Mouse (Mus musculus): Measurements from ENCODE around the gene Nrarp.

The Nrarp gene

DNA sequence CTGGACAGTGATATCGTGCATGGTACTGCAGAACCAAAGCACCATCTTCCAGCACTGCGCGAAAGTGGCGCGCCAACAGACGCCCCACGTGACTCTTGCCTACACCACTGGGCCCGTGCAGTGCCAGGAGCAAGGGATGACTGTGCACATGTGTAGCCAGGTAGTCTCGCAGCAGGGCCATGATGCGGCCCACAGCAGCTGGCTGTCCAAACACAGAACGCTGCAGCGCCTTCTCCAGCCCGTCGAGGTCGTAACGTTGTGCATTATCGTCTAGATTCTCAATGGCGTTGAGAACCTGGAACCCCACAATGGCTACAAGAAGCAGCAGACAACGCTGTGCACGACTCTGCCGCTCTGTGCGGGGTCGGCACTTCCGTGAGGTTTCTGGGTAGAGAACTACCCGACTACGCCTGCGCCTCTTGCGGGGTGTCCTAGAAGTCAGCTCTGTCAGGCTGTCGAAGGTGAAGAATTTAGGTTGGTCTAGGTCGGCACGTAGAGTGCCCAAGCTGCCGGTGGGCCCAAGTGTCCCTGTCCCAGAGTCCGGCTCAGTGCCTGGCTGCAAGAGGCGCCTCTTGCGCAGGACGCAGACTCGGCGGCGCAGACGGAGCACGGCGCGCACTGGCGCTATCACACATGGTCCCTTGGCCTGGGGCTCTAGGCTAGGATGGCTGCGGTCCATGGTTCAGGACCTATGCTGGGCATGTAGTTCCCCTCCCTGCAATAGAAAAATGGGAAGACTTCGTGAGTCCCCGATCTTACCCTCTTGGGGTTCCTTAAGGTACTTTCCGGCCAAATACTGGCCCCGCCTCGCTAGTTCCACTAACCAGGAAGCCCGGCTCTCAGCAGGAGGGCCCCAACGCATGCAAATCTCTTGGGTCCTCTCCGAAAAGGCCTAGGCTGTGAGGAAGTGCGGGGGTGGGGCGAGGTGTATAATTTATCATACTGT is 14.9 kb downstream of the Nrarp start:
- CTCF ChIA-PET: interaction anchor here (1.1 to 1.3 kb wide), 2 partner anchors 33 to 66 kb away, joined by 4 to 5 read pairs; no protein-coding TSS in a partner anchor

DNA sequence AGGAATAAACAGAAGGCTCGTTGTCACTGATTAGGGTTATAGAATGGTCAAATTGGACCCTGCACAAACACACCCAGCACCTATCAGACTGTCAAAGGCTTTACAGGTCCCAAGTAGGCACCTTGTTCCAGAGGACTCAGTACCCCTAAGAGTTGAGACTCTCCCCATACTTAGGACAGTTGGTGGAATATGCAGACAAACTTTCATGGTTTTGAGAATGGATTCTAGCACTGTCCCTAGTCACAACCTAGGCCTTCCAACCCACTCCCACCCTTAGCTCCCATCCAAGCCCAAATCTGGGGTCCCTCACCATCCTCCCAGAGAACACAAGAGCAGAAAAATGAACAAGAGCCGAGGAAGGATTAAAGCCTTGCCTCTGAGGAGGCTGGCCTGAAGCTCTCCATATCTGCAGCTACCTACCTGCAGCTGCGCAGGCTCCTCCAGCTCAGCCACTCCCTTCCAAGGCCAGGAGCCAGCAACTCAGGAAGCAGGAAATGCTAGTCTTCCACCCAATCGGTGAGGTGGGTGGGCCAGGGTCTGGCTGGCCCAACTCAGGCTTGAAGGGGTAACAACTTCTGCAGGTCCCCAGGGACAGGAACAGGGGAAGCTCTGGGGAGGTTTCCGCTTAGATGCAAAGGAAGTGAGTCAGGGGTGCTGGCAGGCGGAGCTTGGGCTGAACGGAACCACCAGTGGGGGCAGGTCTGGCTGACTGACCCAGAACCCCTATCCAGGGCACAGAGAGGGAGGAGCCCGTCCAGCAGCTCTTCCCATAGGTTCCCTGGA is 15.8 kb downstream of the Nrarp start, which contains the start of gene Tor4a:
Gene Tor4a, minus strand, starts transcription at position 715 of the 783 bp plus-strand sequence.
- CTCF ChIA-PET: interaction anchor here (0.5 to 1.3 kb wide), 3 partner anchors 32 to 65 kb away, joined by 4 to 11 read pairs (median 5); no protein-coding TSS in a partner anchor

DNA sequence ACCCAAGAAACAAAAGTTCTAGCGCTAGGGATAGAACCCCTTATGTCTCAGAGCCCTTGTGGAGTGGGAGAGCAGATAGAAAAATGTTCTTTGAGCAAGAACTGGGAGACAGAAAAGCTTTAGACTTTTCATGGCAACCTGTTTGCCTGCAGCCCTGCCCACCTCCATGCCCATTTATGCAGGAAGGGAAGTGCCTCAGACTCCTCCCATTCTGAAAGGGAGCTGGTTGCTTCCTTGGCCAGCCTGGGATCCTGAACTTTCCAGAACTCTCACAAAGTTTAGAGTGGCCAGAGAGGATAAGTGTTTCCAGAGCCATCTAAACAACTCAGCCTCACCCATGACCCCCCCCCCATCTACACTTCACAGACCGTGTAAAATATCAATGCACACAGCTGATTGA is 16.6 kb downstream of the Nrarp start:
- CTCF ChIA-PET: interaction anchor here (0.5 to 1.3 kb wide), 4 partner anchors 13 to 64 kb away, joined by 3 to 11 read pairs (median 4); no protein-coding TSS in a partner anchor

DNA sequence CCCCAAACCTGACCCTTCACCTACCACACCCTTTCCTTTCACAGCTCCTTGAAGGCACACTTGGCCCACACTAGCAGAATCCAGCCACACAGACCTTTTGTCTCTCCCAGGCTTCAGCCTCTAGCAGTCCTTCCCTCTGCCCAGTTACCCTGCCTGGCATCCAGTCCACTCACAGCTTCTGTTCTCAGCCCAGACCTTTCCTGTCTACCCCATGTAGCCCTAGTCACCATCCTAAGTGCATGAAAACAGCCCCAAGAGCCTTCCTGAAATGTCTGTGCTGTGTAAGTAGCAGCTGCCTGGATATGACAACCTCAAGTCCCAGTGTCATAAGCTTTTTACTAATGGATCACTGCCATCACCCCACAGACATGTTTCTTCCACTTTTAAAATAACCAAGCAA is 17.4 kb downstream of the Nrarp start:
- CTCF ChIA-PET: interaction anchor here (0.6 kb wide), 1 partner anchor 59 kb away, joined by 3 read pairs; no protein-coding TSS in a partner anchor

DNA sequence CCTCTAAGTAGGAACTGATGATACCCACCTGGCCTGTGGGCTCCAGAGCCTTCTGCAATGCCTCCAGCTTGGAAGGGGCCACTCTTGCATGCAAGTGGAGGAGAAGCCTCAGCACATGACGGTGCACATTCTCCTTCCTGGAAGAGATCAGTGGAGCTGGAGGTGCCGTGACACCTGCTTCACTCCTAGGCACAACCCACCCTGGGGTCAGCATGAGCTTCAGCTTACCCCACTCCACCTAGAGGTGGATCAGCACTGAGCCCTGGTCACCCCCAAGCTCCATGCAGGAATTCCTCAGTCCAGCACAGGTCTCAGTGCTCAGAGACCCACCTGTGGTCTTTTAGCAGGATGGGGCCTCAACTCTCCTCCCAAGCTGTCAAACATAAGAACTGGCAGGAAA is 20.1 kb downstream of the Nrarp start:
- CTCF ChIA-PET: interaction anchor here (0.5 kb wide), 1 partner anchor 8 kb away, joined by 4 read pairs; no protein-coding TSS in a partner anchor

DNA sequence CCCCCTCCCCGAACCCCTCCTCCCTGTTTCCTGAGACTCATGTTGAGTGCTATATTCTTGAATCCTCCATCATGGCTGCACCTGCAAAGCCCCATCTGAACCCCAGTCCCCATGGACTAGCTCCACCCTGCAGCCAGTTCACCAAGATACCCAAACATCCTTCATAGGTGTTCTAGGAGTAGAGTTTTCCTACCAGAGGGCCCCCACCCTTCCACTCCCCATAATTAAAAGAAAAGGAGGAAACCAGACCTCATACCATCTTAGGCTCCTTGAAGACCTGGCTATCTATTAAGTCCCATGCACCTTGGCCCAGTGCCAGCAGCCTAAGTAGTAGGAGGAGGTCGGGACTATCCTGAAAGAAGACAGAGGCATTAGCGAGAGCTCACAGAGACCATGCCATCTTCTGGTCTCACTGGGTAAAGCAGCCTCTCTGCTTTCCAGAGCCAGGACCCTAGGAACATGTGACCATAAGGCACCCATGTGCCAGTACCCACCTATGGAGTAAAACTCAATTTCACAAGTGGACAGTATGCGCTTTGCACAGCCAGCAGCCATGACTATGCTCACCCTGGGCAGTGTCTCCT is 23.2 kb downstream of the Nrarp start:
- CTCF ChIA-PET: no interaction called here

DNA sequence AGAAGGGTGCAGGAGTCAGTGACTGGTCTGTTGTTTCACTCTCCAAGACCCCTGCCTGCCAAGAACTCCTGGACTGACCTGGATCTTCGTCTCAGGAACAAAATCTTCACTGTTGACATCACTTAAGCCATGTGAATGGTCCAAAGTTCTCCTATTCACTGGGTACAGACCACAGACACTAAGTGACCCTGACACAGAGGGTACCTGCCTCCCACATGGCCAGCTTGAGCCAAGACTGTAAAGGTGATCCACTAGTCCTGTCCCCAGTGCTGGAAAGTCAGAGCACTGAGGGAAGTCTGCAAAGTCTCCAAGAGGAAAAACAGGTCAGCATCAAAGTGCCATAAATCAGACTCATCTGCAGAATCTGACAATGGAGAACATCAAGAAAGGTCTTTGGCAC is 27.0 kb downstream of the Nrarp start:
- CTCF ChIA-PET: no interaction called here

DNA sequence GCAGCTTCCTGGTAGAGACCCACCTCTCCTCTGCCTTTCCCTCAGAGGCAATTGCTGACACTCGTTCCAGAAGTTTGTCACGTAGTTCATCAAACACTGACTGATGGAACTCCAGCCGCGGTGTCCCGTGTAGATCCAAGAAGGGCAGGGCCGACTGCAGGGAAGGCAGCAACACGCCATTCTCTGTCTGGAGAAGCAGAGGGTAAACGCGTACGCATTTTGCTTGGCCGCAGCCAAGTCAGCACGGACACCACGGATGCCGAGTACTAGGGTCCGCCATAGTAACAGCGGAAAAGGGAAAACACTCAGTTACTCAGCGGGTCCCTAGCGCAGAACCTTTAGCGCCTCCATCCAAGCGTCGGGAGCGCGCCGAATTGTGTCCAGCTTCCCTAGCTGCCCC is 30.1 kb downstream of the Nrarp start:
- CTCF ChIA-PET: interaction anchor here (0.6 to 0.9 kb wide), 2 partner anchors 8 to 13 kb away, joined by 3 to 4 read pairs; partner anchors contain the start of gene Fam166a

DNA sequence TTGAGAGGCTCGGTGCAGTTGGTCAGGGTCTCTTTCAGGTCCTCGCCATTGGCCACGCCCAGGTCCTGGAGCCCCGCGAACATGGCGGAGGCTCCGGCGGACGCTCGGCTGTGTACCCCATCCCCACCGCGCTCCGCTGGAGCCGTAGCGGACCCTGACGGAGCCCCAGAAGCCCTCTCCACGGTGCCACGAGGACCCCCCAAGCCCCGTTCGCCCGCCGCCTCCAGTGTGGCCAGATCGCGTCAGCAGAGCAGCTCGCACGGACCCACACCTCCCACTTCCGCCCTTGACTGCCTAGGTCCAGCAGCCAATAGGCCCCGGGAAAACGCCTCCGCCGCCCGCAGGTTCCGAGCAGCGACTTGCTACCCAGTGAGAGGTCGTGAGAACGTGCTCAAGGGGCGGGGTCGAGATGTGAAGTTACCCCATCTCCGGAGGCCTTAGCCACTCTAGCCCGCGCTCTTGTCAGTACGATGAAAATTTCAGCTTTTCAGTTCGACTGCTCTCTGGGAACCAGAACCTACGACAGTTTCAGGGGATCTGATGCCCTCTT is 30.6 kb downstream of the Nrarp start, which contains the start of gene Nelfb:
Gene Nelfb, minus strand, starts transcription at position 369 of the 550 bp plus-strand sequence.
- CTCF ChIA-PET: interaction anchor here (0.6 to 1.0 kb wide), 2 partner anchors 8 to 12 kb away, joined by 3 read pairs; partner anchors contain the start of gene Fam166a

DNA sequence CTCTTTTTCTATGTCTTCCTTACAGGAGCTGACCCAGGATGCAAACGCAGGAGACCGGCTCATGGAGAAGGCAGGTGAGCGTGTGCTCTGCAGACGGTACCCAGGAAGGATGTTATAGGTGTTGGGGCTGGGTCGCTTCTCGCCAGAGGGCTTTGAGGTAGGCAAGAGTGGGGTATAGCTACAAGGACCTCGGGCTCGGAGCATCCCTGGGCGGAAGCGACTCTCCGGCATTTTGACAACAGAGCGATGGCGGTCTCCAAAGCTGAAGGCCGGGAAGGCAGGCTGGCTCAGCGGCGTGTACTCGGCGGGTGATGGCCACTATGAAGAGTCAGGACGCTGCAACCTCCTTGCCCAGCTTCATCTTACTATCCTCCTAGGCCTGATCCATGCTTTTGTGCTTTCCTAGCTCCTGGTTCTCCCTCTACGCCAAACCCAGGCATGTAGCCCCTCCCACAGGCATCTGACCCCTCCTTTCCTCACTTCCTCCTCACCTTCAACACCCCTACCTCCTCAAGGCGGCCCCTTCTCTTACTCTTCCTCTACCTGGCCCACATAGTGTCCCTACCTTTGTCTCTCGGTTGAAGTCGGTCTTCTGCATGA is 32.8 kb downstream of the Nrarp start:
- CTCF ChIA-PET: no interaction called here

DNA sequence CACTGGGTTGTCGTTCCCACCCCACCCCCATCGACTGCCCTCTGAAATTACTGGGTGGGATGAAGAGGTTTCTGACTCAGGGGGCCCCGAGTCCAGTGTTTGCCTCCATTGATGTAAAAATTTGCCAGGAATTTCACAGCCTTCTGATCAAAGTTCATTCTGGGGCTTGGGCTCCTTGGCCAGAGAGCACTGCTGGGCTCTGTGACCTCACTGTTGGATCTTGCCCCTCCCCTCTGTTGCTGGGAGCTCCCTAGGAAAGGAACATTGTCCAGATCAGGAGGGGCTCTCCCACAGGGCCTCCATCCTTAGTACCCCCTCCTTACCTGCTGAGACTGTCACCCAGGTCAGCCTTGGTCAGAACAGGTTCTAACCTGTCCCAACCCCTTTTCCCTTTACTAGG is 33.9 kb downstream of the Nrarp start, which contains the start of gene Stpg3:
Gene Stpg3, minus strand, starts transcription at position 194 of the 400 bp plus-strand sequence.
- CTCF ChIA-PET: no interaction called here

DNA sequence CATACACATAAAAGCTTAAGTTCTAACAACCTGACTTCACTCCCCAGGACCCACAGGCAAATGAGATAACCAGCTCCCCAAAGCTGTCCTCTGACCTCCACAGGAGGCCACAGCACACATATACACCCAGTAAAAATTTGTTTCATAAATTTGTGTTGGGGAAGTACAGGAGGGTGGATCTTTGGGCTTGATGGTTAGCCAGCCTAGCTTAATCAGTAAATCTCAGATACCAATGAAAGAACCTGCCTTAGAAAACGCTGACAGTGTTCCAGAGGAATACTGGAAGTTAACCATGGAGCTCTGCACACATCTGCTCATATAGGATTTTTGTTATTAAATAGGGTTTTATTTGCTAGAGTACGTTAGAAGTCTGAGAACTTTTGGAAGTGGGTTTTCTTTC is 37.1 kb downstream of the Nrarp start:
- CTCF ChIA-PET: no interaction called here

DNA sequence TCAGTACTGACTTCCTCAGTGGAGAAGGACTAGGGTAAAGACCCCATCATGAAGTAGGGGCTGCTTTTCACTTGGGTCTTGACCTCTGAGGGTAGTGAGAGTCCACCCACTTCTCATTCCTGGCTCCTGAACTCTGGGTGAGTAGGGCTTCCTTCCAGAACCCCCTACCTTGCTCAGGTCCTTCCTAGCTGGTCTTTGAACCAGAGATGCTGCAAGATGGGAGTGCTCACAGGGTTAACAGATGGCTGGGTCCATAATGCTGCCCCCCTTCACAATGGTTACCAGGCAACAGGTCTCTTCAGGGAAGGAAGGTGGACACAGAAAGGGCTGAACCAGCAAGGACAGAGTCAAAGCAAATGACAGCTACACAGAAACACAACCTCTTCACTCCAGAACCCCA is 37.9 kb downstream of the Nrarp start, which contains the start of gene Fam166a:
Gene Fam166a, plus strand, starts transcription at position 301 of the 400 bp plus-strand sequence.
- CTCF ChIA-PET: interaction anchor here (1.0 kb wide), 1 partner anchor 8 kb away, joined by 3 read pairs; no protein-coding TSS in a partner anchor

DNA sequence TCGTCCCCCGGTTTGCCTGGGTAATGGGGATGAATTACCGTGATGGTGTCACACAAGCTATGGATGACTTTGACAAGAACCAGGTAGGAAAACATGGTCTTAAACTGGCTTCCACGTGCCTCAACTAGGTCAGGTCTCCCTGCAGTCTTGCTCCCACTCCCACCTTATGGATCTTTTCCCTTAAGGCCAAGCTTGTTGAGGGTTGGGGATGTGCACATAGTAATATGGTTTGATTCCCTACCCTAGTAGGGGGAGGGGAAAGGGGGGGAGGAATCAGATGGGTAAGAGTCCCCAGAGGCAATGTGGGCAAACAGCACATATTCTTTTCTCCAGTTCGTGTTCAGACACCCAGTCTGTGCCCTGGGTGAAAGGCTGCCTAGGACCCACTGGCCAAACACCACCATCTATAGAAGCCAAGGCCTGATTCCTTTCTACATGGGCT is 40.8 kb downstream of the Nrarp start:
- CTCF ChIA-PET: interaction anchor here (1.3 kb wide), 1 partner anchor 31 kb away, joined by 4 read pairs; no protein-coding TSS in a partner anchor

DNA sequence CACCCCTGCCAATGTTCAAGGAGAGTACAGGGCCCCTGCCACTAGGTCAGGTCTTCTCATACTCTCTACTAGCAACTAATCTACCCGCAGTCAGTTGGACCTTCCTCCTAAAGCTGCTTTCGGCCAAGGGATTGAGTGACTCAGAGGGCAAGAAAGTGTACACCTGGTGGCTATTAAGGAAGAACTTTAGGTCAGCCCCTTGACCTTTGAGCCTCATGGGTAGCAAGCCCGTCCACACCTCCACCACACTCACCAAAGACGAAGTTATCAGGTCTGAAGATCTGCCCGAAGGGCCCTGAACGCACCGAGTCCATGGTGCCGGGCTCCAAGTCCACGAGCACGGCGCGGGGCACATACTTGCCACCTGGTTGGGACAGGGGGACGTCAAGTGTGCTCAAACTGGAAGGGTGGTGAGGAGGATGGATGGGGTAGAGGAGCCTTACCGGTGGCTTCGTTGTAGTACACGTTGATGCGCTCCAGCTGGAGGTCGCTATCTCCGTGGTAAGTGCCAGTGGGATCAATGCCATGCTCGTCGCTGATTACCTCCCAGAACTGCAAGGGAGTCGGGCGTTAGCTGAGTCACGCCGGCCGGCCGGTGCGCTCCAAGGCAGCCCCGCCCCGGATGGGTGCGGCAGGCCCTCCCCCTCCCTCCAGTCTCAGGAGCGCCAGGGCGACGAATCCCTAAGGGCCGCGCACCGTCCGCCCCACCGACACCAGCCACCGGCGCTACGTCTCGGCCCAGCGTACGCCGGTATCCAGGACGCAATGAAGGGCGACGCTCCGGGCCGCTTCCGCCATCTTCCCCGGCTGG is 43.3 kb downstream of the Nrarp start:
- CTCF ChIA-PET: interaction anchor here (1.1 to 1.2 kb wide), 2 partner anchors 12 to 43 kb away, joined by 3 read pairs; partner anchors contain the start of genes Nelfb and Nrarp

DNA sequence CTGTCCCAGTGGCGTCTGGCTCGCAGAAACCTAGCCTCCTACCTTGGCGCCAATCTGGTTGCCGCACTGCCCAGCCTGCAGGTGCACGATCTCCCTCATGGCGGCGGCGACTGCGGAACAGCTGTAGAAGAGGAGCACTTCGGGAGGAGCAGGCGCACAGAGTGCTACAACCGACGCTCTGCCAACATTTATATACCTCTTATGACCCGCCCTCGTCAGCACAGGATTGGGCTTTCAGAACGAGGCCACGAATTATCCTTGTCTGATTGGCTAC is 43.9 kb downstream of the Nrarp start, which contains the start of gene Tubb4b:
Gene Tubb4b, minus strand, starts transcription at position 211 of the 274 bp plus-strand sequence.
- CTCF ChIA-PET: interaction anchor here (0.7 to 1.2 kb wide), 2 partner anchors 19 to 43 kb away, joined by 3 read pairs; partner anchors contain the start of gene Nrarp

DNA sequence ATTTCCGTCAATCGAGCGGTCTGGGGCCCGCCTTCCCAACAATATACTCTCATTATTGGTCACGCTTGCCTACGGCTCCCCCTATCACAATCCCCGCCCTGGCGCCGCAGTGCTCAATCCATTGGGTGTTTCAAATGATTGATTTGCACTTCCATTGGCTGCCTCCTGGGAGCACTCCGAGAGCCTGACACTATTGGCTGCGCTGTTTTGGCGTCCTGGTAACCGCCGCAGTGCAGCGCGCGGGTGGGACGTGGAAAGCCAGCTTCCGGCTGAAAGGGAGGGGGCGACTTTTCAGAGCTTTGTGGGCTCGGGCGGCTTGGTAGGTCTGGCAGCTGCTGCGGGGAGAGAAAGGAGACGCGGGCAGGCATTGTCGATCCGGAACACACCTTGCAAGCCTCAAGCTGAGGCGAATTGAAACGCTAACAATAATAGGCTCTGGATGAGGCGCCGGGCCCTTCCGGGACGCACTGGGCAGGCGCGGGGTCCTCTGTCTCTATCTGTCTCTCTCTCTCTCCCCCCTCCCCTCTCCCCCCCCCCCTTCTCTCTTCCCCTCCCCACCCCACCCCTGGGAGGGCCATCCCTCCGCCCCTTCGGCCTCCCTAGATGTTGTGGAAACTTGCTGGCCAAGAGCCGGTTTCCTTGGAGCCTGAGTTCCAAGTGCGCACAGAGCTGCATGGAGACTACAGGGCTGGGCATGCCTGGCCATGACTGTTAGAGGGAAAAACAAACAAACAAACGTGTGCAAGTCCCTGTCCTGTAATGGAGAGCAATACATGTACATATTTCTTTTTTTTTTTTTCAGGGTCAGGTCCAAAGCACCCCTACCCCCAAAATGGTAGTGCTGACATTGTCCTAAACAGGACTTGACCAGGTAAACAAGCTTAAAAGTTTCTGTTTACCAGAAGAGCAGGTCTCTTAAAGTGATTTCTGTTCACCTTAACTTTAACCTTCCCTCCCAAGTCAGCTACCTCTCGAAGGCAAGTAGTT is 44.5 kb downstream of the Nrarp start:
- CTCF ChIA-PET: interaction anchor here (0.6 to 1.2 kb wide), 6 partner anchors 13 to 93 kb away, joined by 3 to 8 read pairs (median 4); partner anchors contain the start of gene Nrarp

DNA sequence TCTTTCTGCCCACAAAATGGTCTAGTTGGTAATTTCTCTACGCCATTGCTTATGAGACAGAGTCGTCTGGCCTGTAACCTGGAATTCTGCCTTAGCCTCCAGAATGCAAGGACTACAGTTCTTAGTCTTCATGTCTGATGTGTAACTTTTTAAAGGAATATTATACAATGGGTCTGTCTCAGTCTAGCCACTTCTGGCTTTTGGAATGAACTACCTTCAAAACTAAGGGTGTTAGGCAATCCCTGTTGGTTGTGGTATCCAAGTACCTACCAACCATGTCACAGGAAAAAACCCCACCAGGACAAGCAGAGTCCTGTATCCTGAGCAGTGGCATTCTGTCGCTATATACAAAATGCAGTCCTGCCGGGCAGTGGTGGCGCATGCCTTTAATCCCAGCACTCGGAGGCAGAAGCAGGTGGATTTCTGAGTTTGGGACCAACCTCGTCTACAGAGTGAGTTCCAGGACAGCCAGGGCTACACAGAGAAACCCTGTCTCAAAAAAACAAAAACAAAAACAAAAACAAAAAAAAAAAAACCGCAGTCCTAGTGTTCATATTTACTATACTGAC is 45.3 kb downstream of the Nrarp start:
- CTCF ChIA-PET: interaction anchor here (0.7 to 1.2 kb wide), 2 partner anchors 13 to 94 kb away, joined by 4 read pairs; no protein-coding TSS in a partner anchor
